Mouse (Mus musculus) kidney, embryonic 16.5 days (tissue): ENCODE data around the gene Jagn1. TPM values are rescaled to one million over a fixed set of nuclear protein-coding genes. Genes with fewer than 3 reads are reported as not detected.

Experiments
- ATAC-seq: fragments of 200-750 bp; cut with Nextera tagmentation; 2 replicates; pipeline ENCODE4 v1.8.0; 2017; ENCODE audit warnings: moderate TSS enrichment; ENCODE audit not compliant: low FRiP score, low TSS enrichment
- H3K27ac ChIP-seq: fragments of 300-500 bp; sonication (generic); 2 replicates; pipeline ENCODE4 v1.5.1; 2014; ENCODE audit warnings: low read length
- H3K27me3 ChIP-seq: fragments of 300-500 bp; sonication (generic); 2 replicates; pipeline ENCODE4 v1.6.1; 2014; ENCODE audit warnings: low read length, control low read depth, mixed read lengths; ENCODE audit not compliant: insufficient read depth
- H3K36me3 ChIP-seq: fragments of 300-500 bp; sonication (generic); 2 replicates; pipeline ENCODE4 v1.6.1; 2014; ENCODE audit warnings: low read length, control low read depth, mixed read lengths; ENCODE audit not compliant: insufficient read depth
- H3K4me1 ChIP-seq: fragments of 300-500 bp; sonication (generic); 2 replicates; pipeline ENCODE4 v1.6.1; 2014; ENCODE audit warnings: low read length, control low read depth, mixed read lengths; ENCODE audit not compliant: insufficient read depth
- H3K4me2 ChIP-seq: fragments of 300-500 bp; sonication (generic); replicated peaks from 2 replicates; pipeline ENCODE4 v1.6.1; 2014; ENCODE audit warnings: low read depth, low read length
- H3K4me3 ChIP-seq: fragments of 300-500 bp; sonication (generic); 2 replicates; pipeline ENCODE4 v1.5.1; 2014; ENCODE audit warnings: mild to moderate bottlenecking, low read length
- H3K9ac ChIP-seq: fragments of 300-500 bp; sonication (generic); replicated peaks from 2 replicates; pipeline ENCODE4 v1.6.1; 2014; ENCODE audit warnings: low read length
- H3K9me3 ChIP-seq: fragments of 300-500 bp; sonication (generic); 2 replicates; pipeline ENCODE4 v1.6.1; 2016; ENCODE audit warnings: low read length, control low read depth
- WGBS: fragments of 180-500 bp; shearing (Covaris S2); extraction: QIAGEN DNeasy Blood & Tissue Kit; methylation state at CpG from one replicate; pipeline ENCODE4 v1.1.7; 2014; 5-methylcytosine and 5-hydroxymethylcytosine counted together
- polyA plus RNA-seq: library from polyadenylated mRNA; unstranded; fragments of >200 nt; fragmentation: Nextera tagmentation; extraction: Ambion mirVana; gene quantifications from 2 replicates; pipeline ENCODE4 v1.2.1, GENCODE M21; 2015

Gene Jagn1
- polyA plus RNA-seq, 1 experiment from 2014 or later: 121 TPM

DNA sequence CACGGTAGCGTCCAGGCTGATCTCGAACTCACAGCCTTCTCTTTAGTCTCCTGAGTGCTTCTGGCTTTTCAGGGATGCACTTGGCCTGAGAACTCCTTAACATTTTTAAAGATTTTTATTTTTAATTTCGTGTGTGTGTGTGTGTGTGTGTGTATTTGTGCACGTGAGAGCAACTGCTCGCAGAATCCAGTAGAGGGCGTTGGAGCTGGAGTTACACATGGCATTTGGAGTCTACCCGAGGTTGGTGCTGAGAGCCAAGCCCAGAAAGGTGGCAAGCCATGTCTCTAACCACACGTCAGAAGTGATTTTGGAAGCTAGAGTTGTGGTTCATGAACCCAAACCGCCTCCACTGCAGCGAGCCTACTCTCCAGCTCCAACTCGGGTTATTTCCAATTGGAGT lies 722 bp downstream of the Jagn1 start:
- Histone ChIP-seq H3K27ac (peak overlapping the region; percentile 70), H3K9ac (peak overlapping the region; percentile 96)
- 45% methylated on average over 12 of the region's 12 CpGs for whole genome bisulfite sequencing

DNA sequence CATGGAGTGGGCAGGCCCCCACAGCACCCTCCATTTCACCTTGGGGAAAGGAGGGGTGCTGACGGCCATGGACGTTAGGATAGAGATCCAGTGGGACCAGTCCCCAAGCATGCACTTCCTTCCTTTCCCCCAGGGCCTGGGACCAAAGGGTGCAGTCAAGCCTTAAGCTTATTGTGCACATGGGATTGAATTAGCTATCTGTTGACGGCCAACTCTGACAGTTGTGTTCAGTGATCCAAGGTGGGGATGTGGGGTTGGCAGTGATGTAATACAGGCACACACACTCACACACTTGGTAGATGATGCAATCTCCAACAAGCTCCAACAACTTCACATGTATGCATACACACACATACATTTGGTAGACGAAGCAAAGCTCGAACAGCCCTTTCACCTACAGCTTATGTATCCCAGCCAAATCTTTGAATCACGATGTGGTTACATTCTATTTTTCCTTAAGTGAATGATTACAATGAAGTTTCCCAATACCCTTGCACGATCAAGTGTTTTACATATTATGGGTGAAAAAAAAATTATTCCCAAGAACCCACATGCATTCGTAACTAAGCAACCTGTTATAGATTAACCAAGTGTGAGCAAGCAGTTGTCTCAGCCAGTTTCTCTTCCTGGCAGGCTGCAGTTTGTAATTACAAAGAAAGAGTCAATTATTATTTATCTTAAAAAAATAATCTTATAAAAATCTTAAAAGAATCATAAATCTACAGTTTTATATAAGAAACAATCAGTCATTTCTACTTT lies 2.0 kb downstream of the Jagn1 start:
- no peak overlapping the region for H3K4me3 ChIP-seq
- H3K27ac ChIP-seq: peak overlapping the region; percentile 51
- no peaks in the 10 kb centered on the region for H3K9me3 ChIP-seq
- peaks cover 19% of the 10 kb centered on the region for H3K4me1 ChIP-seq
- H3K27me3 ChIP-seq: no peaks in the 10 kb centered on the region
- peaks cover 25% of the 10 kb centered on the region for H3K36me3 ChIP-seq
- no peak overlapping the region for H3K9ac ChIP-seq
- WGBS: 69% methylated on average over 6 of the region's 8 CpGs
- peak overlapping the region; percentile 16; the same call in 1 of the 2 replicates for H3K4me2 ChIP-seq
- ATAC-seq: peak; percentile 50

More for the DNA sequence above, 722 bp downstream of the Jagn1 start:
- no peak for ATAC-seq
- H3K4me1 ChIP-seq: peaks cover 19% of the 10 kb centered on the region
- H3K36me3 ChIP-seq: peaks cover 14% of the 10 kb centered on the region
- no peaks in the 10 kb centered on the region for H3K9me3 ChIP-seq
- H3K4me3 ChIP-seq: peak overlapping the region; percentile 93
- H3K4me2 ChIP-seq: peak overlapping the region; percentile 84
- H3K27me3 ChIP-seq: no peaks in the 10 kb centered on the region

DNA sequence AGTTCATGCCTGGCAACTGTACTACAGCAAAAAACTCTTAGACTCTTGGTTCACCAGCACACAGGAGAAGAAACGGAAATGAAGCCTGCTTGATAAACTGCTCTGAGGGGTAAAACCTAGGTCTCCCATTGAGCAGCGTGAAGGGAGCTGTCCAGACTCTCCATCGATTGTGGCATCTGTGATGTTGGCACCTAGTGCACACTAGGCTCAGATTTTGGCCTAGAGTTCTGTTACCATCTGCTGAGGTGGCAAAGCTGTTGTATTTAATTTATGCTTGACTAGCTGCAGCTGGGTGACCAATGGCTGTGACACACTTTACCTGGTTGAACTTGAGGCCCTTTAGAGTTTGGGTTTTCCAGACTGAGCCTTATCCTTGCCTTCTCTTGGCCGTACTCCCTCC lies 5.3 kb downstream of the Jagn1 start:
- WGBS: 98% methylated on average over 4 of the region's 4 CpGs
- H3K4me3 ChIP-seq: no peak overlapping the region
- H3K9me3 ChIP-seq: no peaks in the 10 kb centered on the region
- peaks cover 25% of the 10 kb centered on the region for H3K36me3 ChIP-seq
- H3K27ac ChIP-seq: no peak overlapping the region
- no peak for ATAC-seq
- H3K4me1 ChIP-seq: peaks cover 24% of the 10 kb centered on the region
- no peak overlapping the region for H3K9ac ChIP-seq
- H3K4me2 ChIP-seq: no peak overlapping the region
- no peaks in the 10 kb centered on the region for H3K27me3 ChIP-seq

DNA sequence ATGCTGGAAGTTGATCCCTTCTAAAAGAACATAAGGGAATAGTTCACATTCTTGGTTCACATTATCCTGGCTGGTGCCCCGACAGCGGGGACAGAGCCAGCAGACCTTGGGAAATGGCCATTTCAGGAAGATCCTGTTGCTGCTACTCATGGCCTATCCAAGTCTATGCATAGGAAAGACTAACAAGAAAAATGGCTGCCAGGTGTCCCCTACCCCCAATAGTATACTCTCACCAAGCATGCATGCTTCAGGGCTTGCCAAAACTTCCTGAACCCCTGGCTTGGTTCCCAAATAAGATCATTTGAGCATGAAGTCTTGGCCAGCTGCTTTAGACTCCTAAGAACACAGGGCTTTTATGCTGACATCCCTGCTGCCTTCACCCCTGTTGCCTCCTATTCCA lies 9.5 kb downstream of the Jagn1 start:
- Histone ChIP-seq H3K27me3 (no peaks in the 10 kb centered on the region), H3K4me3 (no peak overlapping the region), H3K4me2 (no peak overlapping the region), H3K4me1 (peaks cover 5% of the 10 kb centered on the region; the same call in 1 of the 2 replicates), H3K27ac (no peak overlapping the region), H3K36me3 (peaks cover 23% of the 10 kb centered on the region), H3K9ac (0 out of 2 replicates have a peak overlapping the region, but pooled peaks have one; percentile 9), H3K9me3 (no peaks in the 10 kb centered on the region)
- no peak for ATAC-seq
- 71% methylated on average over 2 of the region's 2 CpGs for WGBS

DNA sequence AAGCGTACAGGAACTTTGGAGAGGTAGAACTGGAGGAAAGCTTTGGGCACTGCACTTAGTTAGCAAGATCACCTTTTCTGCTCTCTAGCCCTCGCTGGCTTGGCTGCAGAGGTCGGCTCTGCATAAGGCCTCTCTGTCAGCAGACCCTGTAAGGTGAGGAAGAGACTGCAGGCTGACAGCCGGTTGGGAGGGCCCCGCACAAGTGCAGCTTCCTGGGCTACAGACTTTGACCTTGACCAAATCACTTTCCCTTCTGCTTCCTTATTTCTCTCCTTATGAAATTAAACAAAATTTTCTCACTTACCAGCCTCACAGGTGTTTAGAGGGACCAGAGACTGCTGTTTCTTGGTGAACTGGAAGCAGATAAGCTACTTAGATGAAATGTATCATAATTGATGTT lies 12.6 kb downstream of the Jagn1 start:
- 65% methylated on average over 5 of the region's 5 CpGs for WGBS

DNA sequence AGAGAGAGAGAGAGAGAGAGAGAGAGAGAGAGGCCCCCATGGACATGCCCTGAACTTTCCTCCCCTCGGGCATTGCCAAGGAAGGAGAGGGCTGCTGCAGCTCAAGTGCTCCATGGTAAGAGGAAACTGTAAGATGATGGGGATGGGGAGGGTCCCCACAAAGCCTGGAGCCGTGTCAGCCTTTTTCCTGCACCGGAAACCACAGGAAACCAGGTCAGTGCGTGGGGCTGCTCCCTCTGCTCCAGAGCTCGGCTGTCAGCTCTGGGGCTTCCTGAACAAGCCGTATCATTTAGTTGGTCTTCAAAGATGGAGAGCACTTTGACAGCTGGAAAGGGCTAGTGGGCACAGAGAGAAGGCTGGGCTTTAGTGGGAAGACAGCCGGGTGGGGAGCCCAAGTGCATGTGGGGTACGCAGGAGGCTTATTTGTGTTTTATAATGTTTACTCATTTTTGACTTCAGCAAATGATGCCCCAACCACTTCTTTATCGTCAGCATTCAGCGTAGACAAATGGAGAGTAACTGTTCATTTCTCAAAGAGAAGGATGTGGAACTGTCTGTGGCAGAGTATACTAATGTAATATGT lies 15.7 kb downstream of the Jagn1 start, which contains the start of gene Il17re:
Il17re (plus strand) TSS at position 533 of the 583 bp plus-strand sequence.
- H3K4me2 ChIP-seq: peak within 1 kb of the TSS; percentile 28; the same call in 1 of the 2 replicates
- no peaks in the 10 kb centered on the region for H3K27me3 ChIP-seq
- peaks cover 3% of the 10 kb centered on the region; the same call in 1 of the 2 replicates for H3K4me1 ChIP-seq
- 0 out of 2 replicates have a peak within 1 kb of the TSS, but pooled peaks have one; percentile 35 for H3K27ac ChIP-seq
- H3K9ac ChIP-seq: peak within 1 kb of the TSS; percentile 1; the same call in 1 of the 2 replicates
- H3K36me3 ChIP-seq: no peaks in the 10 kb centered on the region
- WGBS: 56% methylated on average over 10 of the region's 10 CpGs
- H3K4me3 ChIP-seq: no peak within 1 kb of the TSS
- ATAC-seq: no peak
- H3K9me3 ChIP-seq: no peaks in the 10 kb centered on the region

More for the DNA sequence above, 12.6 kb downstream of the Jagn1 start:
- Histone ChIP-seq H3K4me2 (no peak overlapping the region), H3K9ac (no peak overlapping the region), H3K36me3 (no peaks in the 10 kb centered on the region), H3K9me3 (no peaks in the 10 kb centered on the region), H3K4me1 (peaks cover 9% of the 10 kb centered on the region), H3K27me3 (no peaks in the 10 kb centered on the region), H3K27ac (no peak overlapping the region), H3K4me3 (no peak overlapping the region)
- ATAC-seq: no peak

DNA sequence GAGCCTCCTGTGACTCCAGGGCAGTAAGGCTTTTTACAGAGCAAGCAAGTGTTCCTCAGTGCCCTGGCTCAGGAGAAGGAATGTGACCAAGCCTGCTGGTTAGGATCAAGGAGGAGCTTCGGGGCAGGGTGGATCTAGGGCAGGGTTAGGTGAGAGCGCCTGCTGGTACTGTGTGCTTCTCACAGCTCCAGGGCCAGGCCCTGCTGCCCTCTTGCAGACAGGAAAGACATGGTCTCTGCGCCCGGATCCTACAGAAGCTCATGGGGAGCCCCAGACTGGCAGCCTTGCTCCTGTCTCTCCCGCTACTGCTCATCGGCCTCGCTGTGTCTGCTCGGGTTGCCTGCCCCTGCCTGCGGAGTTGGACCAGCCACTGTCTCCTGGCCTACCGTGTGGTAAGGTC lies 16.3 kb downstream of the Jagn1 start:
- peak; percentile 82 for ATAC-seq
- no peak overlapping the region; the same call in 1 of the 2 replicates for H3K9ac ChIP-seq
- peak overlapping the region; percentile 28; the same call in 1 of the 2 replicates for H3K4me2 ChIP-seq
- peaks cover 3% of the 10 kb centered on the region; the same call in 1 of the 2 replicates for H3K4me1 ChIP-seq
- 0 out of 2 replicates have a peak overlapping the region, but pooled peaks have one; percentile 35 for H3K27ac ChIP-seq
- H3K4me3 ChIP-seq: no peak overlapping the region
- no peaks in the 10 kb centered on the region for H3K27me3 ChIP-seq
- H3K36me3 ChIP-seq: no peaks in the 10 kb centered on the region
- no peaks in the 10 kb centered on the region for H3K9me3 ChIP-seq
- 54% methylated on average over 10 of the region's 10 CpGs for WGBS

DNA sequence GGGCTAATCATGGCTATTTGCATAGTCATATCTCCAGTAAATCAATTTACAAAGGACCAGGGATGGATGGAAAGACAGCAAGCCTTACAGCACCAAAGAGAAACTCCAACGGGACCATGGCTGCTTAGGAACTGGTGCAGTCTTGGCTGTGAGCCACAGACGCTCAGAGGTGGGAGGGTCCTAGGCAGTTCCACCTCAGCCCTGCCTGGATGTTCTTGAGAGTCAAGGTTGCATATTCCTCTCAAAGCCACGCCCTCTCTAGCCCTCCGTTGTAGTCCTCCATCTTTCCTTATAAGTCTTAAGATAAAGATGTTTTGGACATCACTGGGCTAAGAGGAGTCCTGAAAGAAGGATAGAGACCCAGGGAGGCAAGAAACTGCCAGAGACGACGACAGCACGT lies 21.7 kb downstream of the Jagn1 start:
- Histone ChIP-seq H3K9ac (no peak overlapping the region), H3K4me1 (0 out of 2 replicates have a peak, but pooled peaks cover 3% of the 10 kb centered on the region), H3K4me3 (no peak overlapping the region), H3K27me3 (no peaks in the 10 kb centered on the region), H3K9me3 (no peaks in the 10 kb centered on the region), H3K4me2 (no peak overlapping the region), H3K36me3 (no peaks in the 10 kb centered on the region), H3K27ac (no peak overlapping the region)
- no peak for ATAC-seq
- WGBS: 69% methylated on average over 7 of the region's 7 CpGs

DNA sequence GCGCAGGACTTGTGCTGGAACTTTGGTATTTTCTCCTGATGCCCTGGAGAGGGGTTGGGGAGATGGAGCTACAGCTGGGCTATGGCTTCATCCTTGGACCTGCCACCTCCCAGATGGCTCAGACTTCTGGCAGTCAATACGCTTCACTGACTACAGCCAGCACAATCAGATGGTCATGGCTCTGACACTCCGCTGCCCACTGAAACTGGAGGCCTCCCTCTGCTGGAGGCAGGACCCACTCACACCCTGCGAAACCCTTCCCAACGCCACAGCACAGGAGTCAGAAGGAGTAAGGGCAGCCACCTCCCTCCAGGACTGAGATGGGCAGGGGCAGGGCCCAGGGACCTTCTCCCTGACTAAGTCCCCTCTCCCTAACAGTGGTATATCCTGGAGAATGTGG lies 23.2 kb downstream of the Jagn1 start:
- Histone ChIP-seq H3K27ac (no peak overlapping the region), H3K36me3 (no peaks in the 10 kb centered on the region), H3K9ac (no peak overlapping the region), H3K4me1 (peaks cover 12% of the 10 kb centered on the region; the same call in 1 of the 2 replicates), H3K27me3 (peaks cover 5% of the 10 kb centered on the region; the same call in 1 of the 2 replicates), H3K4me2 (no peak overlapping the region), H3K4me3 (no peak overlapping the region), H3K9me3 (no peaks in the 10 kb centered on the region)
- ATAC-seq: peak; percentile 62; the same call in 1 of the 2 replicates
- 34% methylated on average over 5 of the region's 5 CpGs for WGBS
